Mouse (Mus musculus) cerebellum, postnatal 36 days (tissue): ENCODE measurements around the gene Dtx4.
"Not testable (repeated sequence)": the region's sequence is repeated elsewhere in the genome, so short reads cannot be mapped to it uniquely, and the experiment has no call there.

Source experiments
- DNase-seq, 2 experiments: peaks; one replicate each; pipeline ENCODE4 v3.0.0; 2021 to 2022; ENCODE audit warnings: mixed read lengths in 2 of 2

Gene Dtx4

DNA sequence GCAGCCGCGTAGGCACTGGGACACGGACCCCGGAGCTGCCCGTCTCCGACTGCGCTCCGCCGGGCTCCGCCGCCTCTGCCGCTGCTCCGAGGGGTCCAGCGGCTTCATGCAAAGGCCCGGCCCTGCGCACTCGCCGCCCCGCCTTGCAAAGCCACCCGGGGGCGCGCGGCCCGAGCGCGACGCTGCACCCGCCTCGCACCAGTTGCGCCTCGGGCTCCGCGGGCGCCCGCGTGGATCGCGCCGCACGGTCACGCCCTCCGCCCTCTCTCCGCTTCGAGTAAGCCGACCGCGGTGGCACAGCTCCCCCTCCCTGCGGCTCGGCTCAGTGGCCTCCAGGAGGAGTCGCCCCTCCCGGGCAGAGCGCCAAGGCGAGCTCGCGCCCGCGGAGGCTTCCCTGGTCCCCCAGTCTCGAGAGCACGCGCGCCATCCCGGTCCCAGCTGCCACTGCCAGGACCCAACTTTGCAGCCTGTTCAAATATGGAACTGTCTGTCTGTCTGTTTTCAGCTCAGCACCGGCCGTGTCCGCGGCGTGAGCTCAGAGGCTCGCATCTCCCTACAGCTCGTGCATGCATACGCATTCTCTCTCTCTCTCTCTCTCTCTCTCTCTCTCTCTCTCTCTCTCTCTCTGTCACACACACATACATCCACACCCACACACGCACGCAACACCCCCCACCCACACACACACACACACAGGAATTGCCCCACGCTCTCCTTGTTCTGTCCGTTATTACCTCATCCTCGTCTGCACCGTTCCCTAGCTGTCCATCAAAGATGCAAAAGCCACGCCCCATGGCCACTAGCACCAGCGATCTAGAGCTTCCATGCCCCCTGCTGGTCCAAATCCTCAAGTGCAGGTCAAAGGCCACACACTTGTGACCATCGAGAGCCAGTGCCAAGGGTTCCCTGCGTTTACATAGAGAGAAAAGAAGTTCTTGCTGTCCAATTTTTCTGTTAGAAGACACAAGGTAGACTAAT, at the start of gene Dtx4:
Gene Dtx4, minus strand, starts transcription at position 85 of the 978 bp plus-strand sequence.
- peak; percentile 94 to 97 for DNase-seq

DNA sequence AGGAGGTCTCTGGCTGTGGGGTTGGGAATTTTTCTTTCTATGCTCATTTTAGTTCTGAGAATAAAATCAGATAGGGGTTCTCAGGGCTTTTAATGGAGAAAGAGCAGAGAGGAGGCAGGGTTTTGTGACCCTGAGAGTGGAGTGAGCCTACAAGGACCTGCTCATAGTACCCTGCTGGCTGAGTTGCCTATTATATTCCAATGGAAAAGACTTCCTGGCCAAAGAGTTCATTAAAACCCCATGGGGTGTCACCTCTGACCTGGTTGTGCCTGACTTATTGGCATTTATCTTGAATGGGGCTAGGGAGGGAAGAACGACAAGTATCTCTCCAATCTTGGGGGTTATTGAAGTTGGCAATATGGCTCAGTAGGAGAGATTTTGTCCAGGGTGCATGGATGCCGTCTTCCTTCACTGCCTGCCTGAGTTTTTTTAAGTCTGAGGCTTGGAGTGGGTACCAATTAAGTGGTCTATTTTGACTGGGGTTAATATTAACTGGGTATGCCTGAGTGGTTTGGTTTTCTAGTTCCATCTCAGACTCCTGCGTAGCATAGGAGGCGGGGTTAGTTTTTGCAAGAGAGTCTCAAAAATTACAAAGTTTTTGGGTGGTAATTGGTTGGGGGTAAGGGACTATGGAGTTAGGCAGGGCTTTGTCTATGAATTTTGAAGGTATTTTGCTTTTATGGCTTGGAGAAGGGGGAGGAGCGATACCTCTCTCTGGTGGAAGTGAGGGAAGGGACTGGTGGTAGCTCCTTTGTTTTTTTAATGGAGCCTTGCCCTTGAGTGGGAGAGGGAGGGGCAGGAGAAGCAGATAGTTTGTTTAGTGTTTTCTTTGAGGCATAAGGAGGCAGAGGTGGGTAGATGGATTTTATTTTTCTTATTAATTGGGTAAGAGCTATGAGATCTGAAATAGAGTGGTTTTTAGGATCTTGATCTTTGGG, 49.0 kb upstream of the Dtx4 start:
- DNase-seq: no peak

DNA sequence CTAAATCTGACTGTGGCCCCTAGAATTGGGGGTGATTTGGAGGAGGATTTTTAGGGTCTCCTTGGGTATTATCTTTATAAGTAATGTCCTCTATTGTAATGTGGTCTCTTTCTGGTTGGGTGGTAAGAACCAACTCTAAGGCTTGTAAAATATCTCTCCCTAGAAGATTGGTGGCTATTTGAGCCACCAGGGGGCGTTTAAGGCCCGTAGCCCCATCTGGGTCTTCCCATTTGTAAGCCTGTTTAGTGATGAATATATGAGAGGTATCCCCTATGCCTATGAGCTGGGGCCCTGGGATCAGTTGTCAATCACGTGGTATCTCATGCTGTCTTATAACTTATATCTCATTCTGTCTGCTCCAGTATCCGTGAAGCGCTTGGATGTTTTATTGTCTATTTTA, 47.9 kb upstream of the Dtx4 start:
- DNase-seq: peak in 1 of 2 experiments; percentile 3

DNA sequence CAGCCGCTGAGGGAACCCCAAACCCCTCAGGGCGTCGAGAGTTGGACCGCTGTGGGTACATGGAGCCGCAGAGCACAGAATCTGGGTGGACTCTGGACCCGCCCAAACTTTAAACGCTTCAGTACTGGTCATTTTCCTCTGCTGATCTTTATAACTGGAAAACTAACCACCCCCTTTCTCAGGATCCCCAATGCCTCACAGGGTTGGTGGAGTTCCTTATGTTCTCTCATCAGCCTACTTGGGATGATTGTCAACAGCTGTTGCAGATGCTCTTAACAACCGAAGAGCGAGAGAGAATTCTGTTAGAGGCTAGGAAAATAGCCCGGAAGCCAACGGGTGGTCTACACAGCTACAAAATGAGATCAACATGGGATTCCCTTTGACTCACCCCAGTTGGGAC, 44.2 kb upstream of the Dtx4 start, which contains the start of gene Fam111a:
Gene Fam111a, plus strand, starts transcription at position 301 of the 400 bp plus-strand sequence.
- not testable (repeated sequence) for DNase-seq

DNA sequence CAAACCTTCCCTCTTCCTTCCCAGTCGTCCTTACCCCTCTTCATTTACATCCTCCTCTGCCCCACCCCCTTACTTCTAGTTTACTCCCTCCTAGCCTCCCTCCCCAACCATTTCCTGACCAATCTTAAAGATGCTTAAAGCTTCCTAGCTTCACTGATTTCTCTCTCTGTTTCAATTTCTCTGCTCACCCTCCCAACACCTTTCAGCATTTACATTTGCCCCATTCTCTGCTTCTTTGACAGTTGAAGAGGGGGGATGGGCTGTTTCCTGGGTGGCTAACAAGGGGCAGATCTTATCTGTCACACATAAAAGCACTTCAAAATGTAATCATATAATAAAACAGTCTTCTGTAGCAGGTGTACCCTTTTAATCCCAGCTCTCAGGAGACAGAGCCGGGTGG, 40.4 kb upstream of the Dtx4 start:
- no peak for DNase-seq

DNA sequence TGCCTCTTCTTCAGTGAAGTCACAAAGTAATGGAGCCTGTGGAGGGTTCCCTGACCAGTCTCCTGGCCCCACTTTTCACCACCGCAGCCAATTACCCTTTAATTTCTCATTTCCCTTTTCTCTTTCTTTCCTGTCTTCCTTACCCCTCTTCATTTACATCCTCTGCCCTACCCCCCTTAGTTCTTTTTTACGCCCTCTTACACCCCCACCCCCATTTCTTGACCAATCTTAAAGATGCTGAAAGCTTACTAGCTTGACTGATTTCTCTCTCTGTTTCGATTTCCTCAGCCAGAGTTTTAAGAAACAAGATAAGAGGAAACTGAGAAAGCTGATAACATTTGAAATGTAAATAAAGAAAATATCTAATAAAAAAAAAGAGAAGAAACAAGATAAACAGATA, 39.5 kb upstream of the Dtx4 start:
- no peak for DNase-seq

DNA sequence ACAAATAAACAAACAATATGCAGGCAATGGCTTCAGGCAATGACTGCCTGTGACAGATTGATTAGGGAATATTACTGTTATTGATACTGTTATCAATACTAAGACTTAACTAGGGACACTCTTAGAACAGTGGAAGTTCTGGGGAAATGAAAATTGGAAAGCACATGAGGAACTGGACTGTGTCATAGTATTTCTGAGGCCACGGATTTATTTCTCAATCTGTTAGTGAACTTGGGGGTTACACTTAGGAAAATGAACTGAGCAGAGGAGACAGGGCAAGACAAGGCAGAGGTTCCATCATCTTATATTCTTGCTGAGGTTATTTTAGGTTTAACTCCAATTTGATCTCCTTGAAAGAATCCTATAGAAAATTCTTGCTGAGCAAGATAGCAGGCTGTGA, 38.7 kb upstream of the Dtx4 start:
- no peak for DNase-seq

DNA sequence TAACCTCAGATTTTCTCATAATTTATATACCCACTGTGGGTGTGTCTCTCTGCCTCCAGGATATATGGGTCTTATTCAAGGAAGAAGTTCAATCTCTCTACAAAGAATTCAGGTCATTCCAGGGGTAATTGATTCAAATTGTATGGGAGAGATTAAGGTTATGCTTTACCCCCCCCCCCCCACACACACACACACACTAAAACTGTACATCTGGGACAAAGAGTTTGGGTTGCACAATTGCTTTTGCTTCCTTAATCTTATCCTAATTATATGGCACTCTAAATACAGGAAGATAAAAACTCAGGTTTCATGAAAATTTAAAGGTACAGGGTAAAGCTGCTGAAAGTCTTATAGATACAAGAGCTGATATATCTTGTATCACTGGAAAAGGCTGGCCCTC, 35.9 kb upstream of the Dtx4 start:
- DNase-seq: no peak

DNA sequence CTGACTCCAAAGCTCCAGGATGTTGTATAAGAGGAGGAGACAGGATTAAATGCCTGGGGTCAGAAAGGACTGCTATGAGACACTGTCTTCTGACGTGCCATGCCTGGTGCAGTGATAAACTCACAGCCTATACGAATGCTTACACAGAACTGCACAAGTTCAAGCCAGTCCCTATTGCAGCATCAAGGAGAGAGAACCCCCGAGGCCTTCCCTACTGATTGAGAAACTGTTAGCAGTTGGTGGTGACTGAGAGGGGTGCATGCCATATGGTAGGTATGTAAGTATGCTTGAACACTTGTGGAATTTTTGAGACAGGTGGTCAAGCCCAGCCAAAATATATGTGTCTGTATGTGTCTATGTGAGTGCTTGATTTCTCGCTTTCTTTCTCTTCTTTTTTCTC, 22.1 kb upstream of the Dtx4 start:
- DNase-seq: no peak

DNA sequence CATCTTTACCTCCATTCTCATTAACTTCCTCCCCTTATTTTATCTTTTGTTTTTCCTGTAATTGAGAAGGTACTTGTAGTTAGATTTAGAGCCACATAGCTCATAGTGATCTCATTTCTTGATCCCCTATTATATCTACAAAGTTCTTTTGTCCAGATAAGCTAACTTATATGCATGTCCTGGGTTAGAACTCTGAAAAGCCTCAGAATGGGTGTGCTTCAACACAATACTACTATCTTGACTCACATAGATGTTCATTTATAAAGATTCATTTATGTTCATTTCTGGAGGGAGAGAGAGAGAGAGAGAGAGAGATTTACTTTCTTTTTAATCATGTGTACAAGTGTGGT, 17.3 kb upstream of the Dtx4 start:
- DNase-seq: no peak

DNA sequence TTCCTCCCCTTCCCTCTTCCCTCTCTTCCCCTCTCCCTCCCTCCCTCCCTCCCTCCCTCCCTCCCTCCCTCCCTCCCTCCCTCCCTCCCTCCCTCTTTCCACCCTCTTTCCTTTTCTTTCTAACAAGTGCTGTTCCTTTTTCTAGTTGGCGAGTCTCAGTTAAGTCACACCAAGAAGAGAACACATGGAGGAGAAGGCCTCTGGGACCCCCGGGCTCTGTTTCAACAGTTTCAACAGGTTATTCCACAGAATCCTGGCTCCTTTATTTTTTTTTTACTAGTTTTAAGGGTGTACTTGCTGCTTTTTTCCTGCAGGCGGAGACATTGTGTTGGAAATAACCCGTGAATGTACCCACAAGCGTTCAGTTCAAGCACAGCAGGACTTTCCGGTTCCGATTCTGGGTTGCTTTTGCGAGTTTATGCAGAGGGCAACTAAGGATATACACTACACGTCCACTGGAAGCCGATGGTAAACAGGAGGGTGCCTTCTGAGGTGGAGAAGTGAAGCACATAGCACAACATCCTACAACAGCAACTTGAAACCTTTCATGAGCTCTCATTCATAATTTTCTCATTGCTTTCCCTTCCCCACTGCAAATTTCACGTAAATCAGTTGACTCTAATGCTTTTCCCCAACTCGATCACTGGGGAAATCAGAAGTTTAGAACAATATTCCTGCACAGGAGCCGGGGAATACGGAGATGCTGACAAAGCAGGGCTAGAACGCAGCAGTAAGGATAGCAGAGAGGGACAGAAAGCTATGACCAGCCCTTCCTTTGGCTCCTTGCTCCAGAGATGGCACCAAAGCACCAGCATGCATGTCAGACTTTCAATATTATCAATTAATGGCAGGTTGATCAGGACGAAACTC, 16.7 kb upstream of the Dtx4 start:
- peak; percentile 46 to 62 for DNase-seq

DNA sequence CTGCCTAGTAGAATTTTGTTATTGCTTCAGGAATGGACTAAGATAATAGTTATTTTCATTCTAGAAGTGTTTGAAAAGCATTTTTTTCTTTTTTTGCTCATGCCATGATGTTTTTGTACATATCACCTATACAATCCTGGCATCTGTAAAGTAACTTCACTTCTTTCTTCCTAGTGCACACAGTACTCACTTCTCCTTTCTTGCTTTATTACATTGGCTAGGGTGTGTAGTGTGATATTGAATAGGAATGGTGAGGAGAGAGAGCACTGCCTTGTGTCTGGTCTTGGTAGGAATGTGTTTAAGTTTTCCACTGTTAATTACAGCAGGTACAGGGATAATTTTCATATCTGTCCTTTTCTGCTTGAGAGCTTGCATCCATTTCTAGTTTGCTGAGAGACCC, 13.4 kb upstream of the Dtx4 start:
- DNase-seq: no peak

DNA sequence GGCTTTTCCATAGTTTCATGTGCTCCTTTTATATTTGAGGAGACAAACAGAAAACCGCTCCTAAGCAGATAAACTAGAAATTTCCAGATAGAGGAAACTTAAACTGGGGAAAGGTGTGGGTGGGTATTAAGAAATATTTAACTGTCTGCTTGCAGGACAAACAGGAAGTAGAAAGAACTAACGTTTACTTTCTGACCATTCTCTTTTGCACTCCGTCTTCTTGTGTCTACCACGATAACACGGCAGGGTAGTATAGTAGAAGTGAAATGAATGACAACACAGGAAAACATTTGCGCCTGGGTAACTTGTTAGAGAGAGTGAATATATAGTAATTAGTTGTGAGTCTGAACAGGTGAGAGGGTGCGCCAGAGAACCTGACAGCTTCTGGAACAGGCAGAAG, 1.5 kb upstream of the Dtx4 start:
- DNase-seq: no peak

DNA sequence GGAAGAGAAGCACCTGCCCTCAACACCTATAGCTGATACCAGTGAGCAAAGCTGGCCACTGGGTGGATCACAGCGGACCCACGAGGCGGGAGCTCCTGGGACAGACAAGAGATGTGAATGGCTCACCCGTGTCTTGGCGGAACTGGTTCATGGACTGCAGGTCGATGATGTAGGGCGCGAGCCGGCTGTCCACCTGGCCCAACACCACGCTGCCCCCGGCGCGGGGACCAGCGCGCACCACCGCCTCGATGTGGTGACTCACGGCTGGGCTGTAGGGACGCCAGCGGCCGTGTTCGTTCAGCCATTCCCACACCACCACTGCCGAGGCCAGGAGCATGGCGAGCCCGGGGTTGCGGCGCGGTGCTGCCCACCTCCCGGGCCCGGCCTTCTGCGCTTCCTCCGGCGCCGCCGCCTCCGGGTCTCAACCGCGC, 358 bp downstream of the Dtx4 start:
- DNase-seq: peak; percentile 60 to 64

DNA sequence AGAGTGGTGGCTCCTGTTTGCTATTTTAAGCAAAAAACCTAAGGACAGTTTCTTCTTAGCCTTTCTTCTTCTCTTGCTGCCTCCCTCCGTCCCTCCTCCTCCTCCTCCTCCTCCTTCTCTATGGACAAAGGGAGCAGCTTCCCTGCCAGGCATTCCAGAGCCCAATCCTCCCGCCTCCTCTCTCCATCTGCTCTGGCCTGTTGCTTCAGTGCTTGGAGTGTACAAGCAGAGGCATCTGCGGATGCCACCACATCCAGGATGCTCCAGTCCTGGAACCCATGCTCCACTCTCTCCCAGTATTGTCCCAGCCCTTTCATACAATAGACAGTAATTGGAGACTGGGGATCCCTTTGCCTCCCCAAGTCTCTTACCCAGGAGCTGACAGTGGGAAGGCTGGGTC, 1.1 kb downstream of the Dtx4 start:
- DNase-seq: peak; percentile 28 to 32

DNA sequence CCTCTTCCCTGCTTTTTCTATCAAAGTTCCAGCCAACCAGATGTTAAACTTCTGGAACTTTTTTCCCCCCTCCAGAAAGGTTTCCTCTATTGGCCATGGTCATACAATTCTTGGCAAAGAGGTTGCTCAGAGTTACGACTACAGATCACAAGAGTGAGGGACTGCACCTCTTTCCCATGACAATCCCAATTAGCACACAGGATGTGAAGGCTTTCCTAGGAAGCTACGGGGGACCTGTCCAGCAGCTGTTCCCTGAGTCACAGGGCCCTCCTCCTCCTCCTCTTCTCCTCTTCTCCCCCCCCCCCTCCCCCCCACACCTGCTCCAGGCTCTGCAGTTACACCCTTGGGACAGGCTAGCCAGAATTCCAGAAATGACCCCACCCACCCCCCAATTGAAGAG, 1.8 kb downstream of the Dtx4 start:
- DNase-seq: no peak

DNA sequence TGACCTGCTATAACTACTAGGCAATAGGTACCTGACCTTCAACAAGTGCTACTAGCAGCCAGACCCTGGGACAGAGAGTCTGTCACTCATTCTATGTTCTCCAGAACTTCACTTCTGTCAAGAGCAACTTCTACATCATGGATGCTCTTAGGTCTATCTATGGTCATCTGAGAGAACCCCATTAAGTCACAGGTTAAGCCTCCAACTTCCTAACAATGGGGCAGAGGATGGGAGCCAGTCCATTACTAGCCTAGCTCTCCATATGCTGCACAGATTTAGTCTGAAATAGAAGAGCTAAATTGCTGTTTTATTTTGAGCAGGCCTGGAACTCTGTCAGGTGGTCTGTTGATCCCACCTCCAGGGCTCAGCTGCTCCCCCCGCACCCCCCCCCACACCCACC, 2.3 kb downstream of the Dtx4 start:
- no peak for DNase-seq

DNA sequence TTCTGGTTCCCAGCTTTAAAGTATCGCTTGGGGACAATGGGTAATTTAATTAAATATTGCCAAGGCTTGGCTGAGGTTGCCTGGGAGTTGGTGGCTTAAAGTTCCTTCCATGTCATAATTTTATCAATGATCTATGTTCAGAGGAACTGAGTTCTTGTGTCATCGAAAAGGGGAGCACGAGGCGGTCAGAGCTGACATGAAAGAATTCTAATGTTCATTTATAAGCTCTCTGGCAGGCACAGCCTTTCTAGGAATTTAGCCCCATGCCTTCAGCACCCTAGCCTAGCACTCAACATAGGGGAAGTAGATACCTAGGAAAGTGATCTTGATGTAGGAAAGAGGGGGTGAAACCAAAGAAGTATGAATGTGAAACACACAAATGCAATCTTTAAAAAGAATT, 2.9 kb downstream of the Dtx4 start:
- DNase-seq: no peak

DNA sequence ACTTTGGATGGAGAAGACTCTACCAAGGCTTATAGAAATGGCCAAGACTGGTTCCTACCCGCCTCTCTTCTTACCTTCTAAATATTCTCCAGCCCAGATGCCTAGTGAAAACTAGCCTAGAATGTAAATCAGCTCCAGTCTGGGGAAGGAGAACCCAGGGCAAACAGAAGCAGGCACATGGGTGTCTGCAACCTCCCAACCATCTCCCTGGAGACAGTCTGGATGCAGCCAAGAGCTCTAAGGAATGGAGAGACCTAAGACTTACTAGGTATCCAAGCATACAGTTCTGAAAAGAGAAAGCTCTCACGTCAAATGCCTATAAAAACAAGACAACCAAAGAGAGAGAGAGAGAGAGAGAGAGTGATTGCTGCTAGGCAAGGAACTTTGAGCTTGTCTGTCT, 3.3 kb downstream of the Dtx4 start:
- DNase-seq: no peak

DNA sequence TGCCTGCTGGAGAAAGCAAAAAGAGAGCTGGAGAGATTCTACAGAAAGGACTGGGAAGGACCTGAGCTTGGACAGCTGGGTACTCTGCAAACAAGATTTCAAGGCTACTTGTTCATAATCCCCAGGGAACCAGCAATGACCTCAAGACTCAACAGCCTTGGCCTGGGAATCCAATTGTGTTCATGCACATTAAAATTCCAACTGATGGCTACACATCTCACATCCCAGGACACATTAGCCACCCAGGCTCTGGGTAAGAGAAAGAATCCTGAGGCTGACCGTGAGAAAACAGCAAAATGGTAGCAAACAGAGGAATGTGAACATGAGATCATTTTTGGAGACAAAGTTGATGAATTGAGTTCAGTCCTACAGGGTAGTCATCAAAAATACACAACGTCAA, 5.0 kb downstream of the Dtx4 start:
- DNase-seq: no peak

DNA sequence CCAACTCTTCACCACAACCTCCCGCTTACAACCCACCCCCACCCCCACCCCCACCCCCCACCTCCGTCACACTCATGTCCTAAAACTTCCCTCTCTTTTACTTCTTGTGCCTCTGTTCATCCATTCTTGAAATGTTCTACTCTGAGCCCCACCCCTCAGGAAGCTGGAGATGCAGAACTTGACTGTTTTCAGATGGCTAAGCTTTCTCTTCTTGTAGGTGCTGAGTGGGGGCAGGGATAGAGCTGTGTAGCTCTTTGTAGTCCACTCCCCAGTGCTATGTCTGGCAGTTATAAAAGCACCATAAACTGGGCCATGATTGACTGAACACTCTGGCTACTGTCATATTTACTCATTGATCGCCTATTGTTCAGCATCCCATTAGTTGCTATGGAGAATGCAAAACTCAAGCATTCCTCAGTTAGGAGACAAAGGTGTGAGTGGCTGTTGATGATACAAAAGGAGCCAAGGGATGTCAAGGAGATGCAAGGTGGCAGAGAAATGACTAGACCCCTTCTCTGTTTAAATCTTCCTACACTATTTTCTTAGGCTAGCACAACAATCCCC, 6.2 kb downstream of the Dtx4 start:
- no peak for DNase-seq

DNA sequence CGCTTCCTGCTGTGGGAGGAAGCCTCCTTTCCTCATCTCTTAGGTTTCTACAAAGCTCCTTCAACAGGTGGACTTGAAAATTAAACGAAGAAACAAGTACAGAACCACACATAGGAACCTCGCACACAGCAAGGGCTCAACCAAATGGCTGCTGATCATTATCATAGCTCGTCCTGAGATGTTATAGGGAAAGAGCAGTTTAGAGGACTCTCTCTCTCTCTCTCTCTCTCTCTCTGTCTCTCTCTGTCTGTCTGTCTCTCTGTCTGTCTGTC, 7.1 kb downstream of the Dtx4 start:
- DNase-seq: no peak
